29 mouse cellular contexts compared by ENCODE assay signal in genomic region chr7:72481275-72481674, GRCm38 (mm10).
A peak's percentile ranks its signal among the peaks of the same experiment; 100 is the strongest.
DNase-seq lines count a peak whose midpoint lies in the region; ATAC-seq and TF ChIP-seq lines count a peak whose summit lies in the region.
"Had no signal": no experiment of that assay in that cellular context is flagged by ENCODE, and none has a peak within 500 bp of the region (broad histone marks: within the 10 kb centered on the region; RNA-seq: fewer than 3 reads in every experiment).

No protein-coding gene starts in this region.

- H3K4me2 ChIP-seq in midbrain, embryonic 14.5 days (ENCODE audit: low read length) = no peak overlapping the region
- no peak overlapping the region for H3K4me2 ChIP-seq in midbrain, postnatal 0 days (ENCODE audit: low read depth, low read length, poor library complexity, severe bottlenecking)
- no peak overlapping the region for H3K4me2 ChIP-seq in limb, embryonic 12.5 days
- H3K4me2 ChIP-seq: forebrain, embryonic 13.5 days; heart, embryonic 13.5 days; hindbrain, embryonic 14.5 days; kidney, embryonic 15.5 days had no signal

- 97% methylated on average over 2 of the region's 2 CpGs for WGBS in midbrain, embryonic 14.5 days
- WGBS in midbrain, postnatal 0 days = 93% methylated on average over 2 of the region's 2 CpGs
- WGBS in limb, embryonic 12.5 days = 64% methylated on average over 2 of the region's 2 CpGs

- ATAC-seq in midbrain, embryonic 14.5 days (ENCODE audit: low FRiP score, low TSS enrichment) = no peak
- ATAC-seq in midbrain, postnatal 0 days (ENCODE audit: low FRiP score) = no peak
- no peak for ATAC-seq in limb, embryonic 12.5 days (ENCODE audit: insufficient number of reproducible peaks, insufficient read depth, low FRiP score, low TSS enrichment, low read depth)
- ATAC-seq: forebrain, embryonic 13.5 days; intestine, postnatal 0 days; midbrain, embryonic 16.5 days had no signal

- no peak for DNase-seq in midbrain, embryonic 14.5 days
- no peak for DNase-seq in midbrain, postnatal 0 days (ENCODE audit: low spot score)
- no peak for DNase-seq in layer of hippocampus, adult 18-20 months (ENCODE audit: low spot score in 2 of 2)
- no peak for DNase-seq in layer of hippocampus, adult 9-10 months (ENCODE audit: low spot score)
- DNase-seq in kidney, postnatal 14 days = no peak
- DNase-seq: adrenal gland, postnatal 14 days; cerebellum, adult 11 months; cerebellum, adult 9-10 months; cerebellum, postnatal 36 days; gastrocnemius, postnatal 10 days; heart, adult 18-20 months; heart, postnatal 10 days; kidney, postnatal 36 days; layer of hippocampus, postnatal 36 days; liver; lung, adult 2 months; thymus, postnatal 4 days had no signal

- H3K4me1 ChIP-seq in midbrain, embryonic 14.5 days (ENCODE audit: control insufficient read depth, insufficient read depth, low read length) = no peaks in the 10 kb centered on the region
- H3K4me1 ChIP-seq in midbrain, postnatal 0 days (ENCODE audit: insufficient read depth, low read length) = no peaks in the 10 kb centered on the region
- no peaks in the 10 kb centered on the region; the same call in 1 of the 2 replicates for H3K4me1 ChIP-seq in embryonic fibroblast, embryonic 13.5 days (ENCODE audit: control insufficient read depth, insufficient read depth, low read length)
- H3K4me1 ChIP-seq in limb, embryonic 12.5 days (replicated peaks) = peaks cover 16% of the 10 kb centered on the region
- H3K4me1 ChIP-seq: forebrain, embryonic 13.5 days; heart, embryonic 13.5 days; kidney, embryonic 15.5 days; midbrain, embryonic 10.5 days had no signal

- no peak overlapping the region for H3K9ac ChIP-seq in midbrain, embryonic 14.5 days (replicated peaks; ENCODE audit: low read length)
- no peak overlapping the region for H3K9ac ChIP-seq in midbrain, postnatal 0 days (replicated peaks; ENCODE audit: low read length, poor library complexity, severe bottlenecking)
- no peak overlapping the region for H3K9ac ChIP-seq in limb, embryonic 12.5 days (replicated peaks)
- H3K9ac ChIP-seq: forebrain, embryonic 13.5 days; heart, embryonic 13.5 days; hindbrain, embryonic 14.5 days; kidney, embryonic 15.5 days; liver, embryonic 14.5 days had no signal

- H3K4me3 ChIP-seq in midbrain, embryonic 14.5 days (replicated peaks; ENCODE audit: low read depth, low read length) = no peak overlapping the region
- H3K4me3 ChIP-seq in midbrain, postnatal 0 days (ENCODE audit: low read depth, low read length) = no peak overlapping the region
- H3K4me3 ChIP-seq in embryonic fibroblast, embryonic 13.5 days (ENCODE audit: insufficient read depth, low read length) = no peak overlapping the region
- no peak overlapping the region for H3K4me3 ChIP-seq in limb, embryonic 12.5 days (replicated peaks)
- H3K4me3 ChIP-seq: erythroblast, embryonic 14.5 days; forebrain, embryonic 13.5 days; heart, embryonic 13.5 days; kidney, embryonic 15.5 days; midbrain, embryonic 10.5 days had no signal

- H3K9me3 ChIP-seq in midbrain, embryonic 14.5 days (ENCODE audit: control insufficient read depth, low read length) = no peaks in the 10 kb centered on the region
- H3K9me3 ChIP-seq in midbrain, postnatal 0 days (ENCODE audit: low read length) = no peaks in the 10 kb centered on the region
- H3K9me3 ChIP-seq in limb, embryonic 12.5 days = no peaks in the 10 kb centered on the region
- H3K9me3 ChIP-seq: forebrain, embryonic 13.5 days; heart, embryonic 13.5 days; kidney, embryonic 15.5 days; midbrain, embryonic 10.5 days had no signal

- H3K27ac ChIP-seq in midbrain, embryonic 14.5 days (replicated peaks; ENCODE audit: low read depth, low read length) = 0 out of 2 replicates have a peak overlapping the region, but pooled peaks have one; percentile 5
- no peak overlapping the region for H3K27ac ChIP-seq in midbrain, postnatal 0 days (ENCODE audit: low read depth, low read length)
- peak overlapping the region; percentile 5; the same call in 1 of the 2 replicates for H3K27ac ChIP-seq in embryonic fibroblast, embryonic 13.5 days (ENCODE audit: insufficient read depth, low read length)
- peak overlapping the region; percentile 85 for H3K27ac ChIP-seq in limb, embryonic 12.5 days
- H3K27ac ChIP-seq: forebrain, embryonic 13.5 days; heart, embryonic 13.5 days; hindbrain, embryonic 14.5 days; kidney, embryonic 15.5 days; liver, embryonic 14.5 days; midbrain, embryonic 10.5 days had no signal

- H3K36me3 ChIP-seq in midbrain, embryonic 14.5 days (ENCODE audit: control insufficient read depth, insufficient read depth, low read length) = no peaks in the 10 kb centered on the region
- no peaks in the 10 kb centered on the region for H3K36me3 ChIP-seq in midbrain, postnatal 0 days (ENCODE audit: insufficient read depth, low read length)
- no peaks in the 10 kb centered on the region for H3K36me3 ChIP-seq in limb, embryonic 12.5 days
- H3K36me3 ChIP-seq: G1E; heart, embryonic 13.5 days; kidney, embryonic 15.5 days; midbrain, embryonic 10.5 days had no signal

- no peak for TF ChIP-seq POLR2A in embryonic fibroblast, embryonic 13.5 days (IDR thresholded peaks at IDR 0.05; ENCODE audit: low read depth, low read length)

- TF ChIP-seq CTCF in midbrain, postnatal 0 days (IDR thresholded peaks at IDR 0.05) = no peak
- no peak for TF ChIP-seq CTCF in embryonic fibroblast, embryonic 13.5 days (IDR thresholded peaks at IDR 0.05; ENCODE audit: borderline replicate concordance, insufficient read depth, low read length)

- no peaks in the 10 kb centered on the region for H3K27me3 ChIP-seq in midbrain, embryonic 14.5 days (ENCODE audit: control insufficient read depth, insufficient read depth, low read length)
- H3K27me3 ChIP-seq in midbrain, postnatal 0 days (ENCODE audit: insufficient read depth, low read length) = no peaks in the 10 kb centered on the region
- H3K27me3 ChIP-seq in limb, embryonic 12.5 days = no peaks in the 10 kb centered on the region
- H3K27me3 ChIP-seq: forebrain, embryonic 13.5 days; heart, embryonic 13.5 days; kidney, embryonic 15.5 days had no signal
